Mouse (Mus musculus): Measurements from ENCODE around the gene Eya4. TPM values are rescaled to one million over a fixed set of nuclear protein-coding genes. Genes with fewer than 3 reads are reported as not detected.

Gene Eya4
- polyA plus RNA-seq, 1 experiment from 2014 or later = 1.7 TPM

DNA sequence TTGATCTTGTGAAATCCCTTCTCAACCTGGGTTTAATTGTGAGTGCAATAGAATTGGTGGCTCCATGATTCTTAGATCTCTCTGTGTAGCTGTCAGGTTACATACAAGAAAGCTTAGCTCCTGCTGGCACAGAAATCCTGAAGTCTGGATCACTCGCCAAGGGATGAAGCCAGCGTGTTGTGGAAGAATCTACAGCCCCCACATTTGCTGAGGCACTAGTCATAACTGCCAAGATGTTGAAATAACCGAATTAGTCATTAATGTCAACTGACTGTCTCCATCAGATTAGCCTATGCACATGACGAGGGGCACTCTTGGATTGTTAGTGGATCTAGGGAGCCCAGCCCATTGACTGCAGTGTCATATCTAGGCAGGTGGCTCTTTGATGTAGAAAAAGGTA lies 146.7 kb downstream of the Eya4 start:
- 67% methylated on average over 4 of the region's 4 CpGs for WGBS
- DNase-seq (ENCODE audit: low spot score, missing footprints) (no peak), ATAC-seq (ENCODE audit: low FRiP score) (no peak)
- Histone ChIP-seq H3K4me1 (ENCODE audit: control insufficient read depth, insufficient read depth, low read length) (no peaks in the 10 kb centered on the region), H3K9ac (ENCODE audit: low read length) (no peak overlapping the region), H3K36me3 (ENCODE audit: control insufficient read depth, insufficient read depth, low read length) (no peaks in the 10 kb centered on the region), H3K4me3 (ENCODE audit: low read depth, low read length) (no peak overlapping the region), H3K4me2 (no peak overlapping the region), H3K27me3 (ENCODE audit: control insufficient read depth, insufficient read depth, low read length) (no peaks in the 10 kb centered on the region), H3K27ac (ENCODE audit: low read depth, low read length) (no peak overlapping the region), H3K9me3 (ENCODE audit: control insufficient read depth, low read length) (no peaks in the 10 kb centered on the region)

DNA sequence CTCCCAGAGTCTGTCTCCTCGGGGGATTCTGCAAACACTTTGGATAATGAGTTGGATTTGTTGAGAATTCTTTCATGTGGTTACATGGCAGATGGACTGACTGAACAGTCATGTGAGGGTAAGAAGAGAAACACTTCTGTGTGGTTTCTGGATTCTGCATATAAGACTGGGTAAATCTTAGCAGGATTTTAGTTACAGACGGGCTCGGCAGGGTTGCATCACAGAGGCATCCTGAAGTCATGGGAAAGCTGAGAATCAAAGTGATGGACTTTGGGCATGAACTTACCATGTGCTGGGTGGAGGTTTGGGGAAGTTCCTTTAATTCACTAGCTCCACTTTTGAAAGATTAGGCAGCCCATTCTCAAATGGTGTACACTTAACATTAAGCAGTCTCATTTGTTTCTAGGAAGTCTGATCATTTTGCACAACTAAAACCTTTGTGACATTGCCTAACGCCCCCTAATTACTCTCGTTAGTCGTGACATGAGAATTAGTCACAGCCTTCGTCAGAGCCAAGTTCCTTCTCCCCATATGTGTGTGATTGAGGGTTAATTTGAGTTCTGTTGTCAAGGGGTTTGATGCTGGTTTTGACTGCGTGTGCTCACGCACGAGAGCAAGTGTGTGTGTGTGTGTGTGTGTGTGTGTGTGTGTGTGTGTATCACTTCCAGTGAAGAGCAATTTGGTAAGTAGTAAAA lies 147.3 kb downstream of the Eya4 start:
- no peaks in the 10 kb centered on the region for H3K4me1 ChIP-seq (ENCODE audit: control insufficient read depth, insufficient read depth, low read length)
- H3K27me3 ChIP-seq (ENCODE audit: control insufficient read depth, insufficient read depth, low read length) = no peaks in the 10 kb centered on the region
- H3K36me3 ChIP-seq (ENCODE audit: control insufficient read depth, insufficient read depth, low read length) = no peaks in the 10 kb centered on the region
- DNase-seq (ENCODE audit: low spot score, missing footprints) (no peak), ATAC-seq (ENCODE audit: low FRiP score) (no peak)
- 81% methylated on average over 10 of the region's 10 CpGs for WGBS
- H3K9ac ChIP-seq (ENCODE audit: low read length) = no peak overlapping the region
- H3K4me3 ChIP-seq (ENCODE audit: low read depth, low read length) = no peak overlapping the region
- no peak overlapping the region for H3K4me2 ChIP-seq
- no peak overlapping the region for H3K27ac ChIP-seq (ENCODE audit: low read depth, low read length)
- H3K9me3 ChIP-seq (ENCODE audit: control insufficient read depth, low read length) = no peaks in the 10 kb centered on the region

GRCm38 (mm10) chr10:23202591-23202990 lies 148.0 kb downstream of the Eya4 start:
- no peak overlapping the region for H3K9ac ChIP-seq (ENCODE audit: low read length)
- H3K9me3 ChIP-seq (ENCODE audit: control insufficient read depth, low read length) = no peaks in the 10 kb centered on the region
- DNase-seq (ENCODE audit: low spot score, missing footprints) (no peak), ATAC-seq (ENCODE audit: low FRiP score) (no peak)
- no peak overlapping the region for H3K4me2 ChIP-seq
- WGBS = 94% methylated on average over 4 of the region's 4 CpGs
- no peak overlapping the region for H3K4me3 ChIP-seq (ENCODE audit: low read depth, low read length)
- no peak overlapping the region for H3K27ac ChIP-seq (ENCODE audit: low read depth, low read length)
- H3K36me3 ChIP-seq (ENCODE audit: control insufficient read depth, insufficient read depth, low read length) = no peaks in the 10 kb centered on the region
- no peaks in the 10 kb centered on the region for H3K27me3 ChIP-seq (ENCODE audit: control insufficient read depth, insufficient read depth, low read length)
- no peaks in the 10 kb centered on the region for H3K4me1 ChIP-seq (ENCODE audit: control insufficient read depth, insufficient read depth, low read length)

- no peak overlapping the region for H3K27ac ChIP-seq (ENCODE audit: low read depth, low read length)
- DNase-seq (ENCODE audit: low spot score, missing footprints) (no peak), ATAC-seq (ENCODE audit: low FRiP score) (no peak)
- WGBS = 84% methylated on average over 5 of the region's 5 CpGs
- H3K9ac ChIP-seq (ENCODE audit: low read length) = no peak overlapping the region
- H3K27me3 ChIP-seq (ENCODE audit: control insufficient read depth, insufficient read depth, low read length) = no peaks in the 10 kb centered on the region
- no peaks in the 10 kb centered on the region for H3K36me3 ChIP-seq (ENCODE audit: control insufficient read depth, insufficient read depth, low read length)
- H3K4me3 ChIP-seq (ENCODE audit: low read depth, low read length) = no peak overlapping the region
- no peak overlapping the region for H3K4me2 ChIP-seq
- no peaks in the 10 kb centered on the region for H3K9me3 ChIP-seq (ENCODE audit: control insufficient read depth, low read length)
- H3K4me1 ChIP-seq (ENCODE audit: control insufficient read depth, insufficient read depth, low read length) = peaks cover 2% of the 10 kb centered on the region; the same call in 1 of the 2 replicates
Observed at GRCm38 (mm10) chr10:23198251-23198650, 152.3 kb downstream of the Eya4 start.

DNA sequence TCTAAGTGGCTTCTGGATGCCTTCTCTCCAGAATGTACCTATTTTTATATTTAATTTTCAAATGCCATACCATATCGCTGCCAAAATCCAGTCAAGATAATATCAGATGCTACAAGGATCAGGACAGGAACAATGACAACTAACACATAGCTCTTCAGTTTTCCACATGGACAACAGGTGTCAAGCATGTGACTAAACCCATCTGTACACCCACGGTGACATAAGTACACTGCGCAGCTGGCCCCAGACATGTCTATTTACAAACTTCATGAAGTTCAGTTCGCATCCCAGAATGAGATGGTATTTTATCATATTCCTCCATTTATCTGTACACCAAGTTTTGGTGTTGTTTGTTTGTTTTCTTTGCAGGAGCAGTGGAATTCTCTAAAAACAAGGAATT lies 154.2 kb downstream of the Eya4 start:
- Histone ChIP-seq H3K4me1 (ENCODE audit: control insufficient read depth, insufficient read depth, low read length) (peaks cover 2% of the 10 kb centered on the region; the same call in 1 of the 2 replicates), H3K4me3 (ENCODE audit: low read depth, low read length) (no peak overlapping the region), H3K27ac (ENCODE audit: low read depth, low read length) (no peak overlapping the region), H3K27me3 (ENCODE audit: control insufficient read depth, insufficient read depth, low read length) (no peaks in the 10 kb centered on the region), H3K36me3 (ENCODE audit: control insufficient read depth, insufficient read depth, low read length) (no peaks in the 10 kb centered on the region), H3K9ac (ENCODE audit: low read length) (no peak overlapping the region), H3K4me2 (no peak overlapping the region), H3K9me3 (ENCODE audit: control insufficient read depth, low read length) (no peaks in the 10 kb centered on the region)
- 95% methylated on average over 4 of the region's 4 CpGs for WGBS
- ATAC-seq (ENCODE audit: low FRiP score) = no peak
- no peak for DNase-seq (ENCODE audit: low spot score, missing footprints)

DNA sequence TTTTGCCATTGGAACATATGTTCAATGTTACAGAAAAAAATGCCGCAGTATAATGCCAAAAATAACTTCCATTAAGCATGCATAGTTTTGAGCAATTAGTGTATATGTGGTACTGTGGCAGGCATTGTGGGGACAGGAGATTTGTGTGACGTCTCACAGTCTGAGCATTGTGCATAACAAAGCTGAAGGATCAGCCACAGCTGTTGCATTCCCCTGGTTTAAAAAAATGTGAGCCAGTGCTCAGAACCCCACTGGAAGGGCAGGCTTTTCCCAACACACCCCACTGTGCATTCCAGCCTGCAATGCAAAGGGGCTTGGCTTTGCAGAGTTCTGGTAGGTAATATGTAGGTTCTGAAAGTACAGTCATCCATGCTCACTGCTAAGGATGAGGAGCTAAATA lies 155.2 kb downstream of the Eya4 start:
- Histone ChIP-seq H3K9ac (ENCODE audit: low read length) (no peak overlapping the region), H3K27me3 (ENCODE audit: control insufficient read depth, insufficient read depth, low read length) (no peaks in the 10 kb centered on the region), H3K36me3 (ENCODE audit: control insufficient read depth, insufficient read depth, low read length) (no peaks in the 10 kb centered on the region), H3K4me2 (no peak overlapping the region), H3K27ac (ENCODE audit: low read depth, low read length) (no peak overlapping the region), H3K9me3 (ENCODE audit: control insufficient read depth, low read length) (no peaks in the 10 kb centered on the region), H3K4me3 (ENCODE audit: low read depth, low read length) (no peak overlapping the region), H3K4me1 (ENCODE audit: control insufficient read depth, insufficient read depth, low read length) (peaks cover 2% of the 10 kb centered on the region; the same call in 1 of the 2 replicates)
- 50% methylated on average over 2 of the region's 2 CpGs for WGBS
- no peak for DNase-seq (ENCODE audit: low spot score, missing footprints)
- peak; percentile 55; the same call in 1 of the 2 replicates for ATAC-seq (ENCODE audit: low FRiP score)

DNA sequence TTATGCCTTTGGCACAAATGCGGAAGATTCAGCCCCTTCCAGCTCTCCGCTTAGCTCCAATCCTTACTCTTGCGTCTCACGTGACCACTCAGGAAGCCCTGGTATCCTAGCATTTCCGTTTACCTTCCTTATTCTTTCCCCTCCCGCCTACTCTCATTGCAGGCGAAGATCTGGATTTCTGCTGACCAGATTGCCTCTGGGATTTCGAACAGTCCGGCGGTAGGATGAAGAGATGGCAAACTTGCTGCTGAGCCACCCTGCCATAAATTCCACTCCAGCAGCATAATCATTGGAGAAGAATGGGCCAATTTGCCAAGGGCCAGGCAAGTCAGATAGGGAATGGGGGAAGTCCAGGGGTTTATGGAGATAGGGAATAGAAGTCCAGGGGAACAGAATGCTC lies 160.8 kb downstream of the Eya4 start:
- Histone ChIP-seq H3K27me3 (ENCODE audit: control insufficient read depth, insufficient read depth, low read length) (no peaks in the 10 kb centered on the region), H3K36me3 (ENCODE audit: control insufficient read depth, insufficient read depth, low read length) (no peaks in the 10 kb centered on the region), H3K4me3 (ENCODE audit: low read depth, low read length) (no peak overlapping the region), H3K9ac (ENCODE audit: low read length) (no peak overlapping the region), H3K4me1 (ENCODE audit: control insufficient read depth, insufficient read depth, low read length) (no peaks in the 10 kb centered on the region), H3K9me3 (ENCODE audit: control insufficient read depth, low read length) (no peaks in the 10 kb centered on the region), H3K27ac (ENCODE audit: low read depth, low read length) (no peak overlapping the region), H3K4me2 (no peak overlapping the region)
- no peak for DNase-seq (ENCODE audit: low spot score, missing footprints)
- 91% methylated on average over 10 of the region's 10 CpGs for WGBS
- no peak for ATAC-seq (ENCODE audit: low FRiP score)

- Histone ChIP-seq H3K27me3 (ENCODE audit: control insufficient read depth, insufficient read depth, low read length) (no peaks in the 10 kb centered on the region), H3K4me3 (ENCODE audit: low read depth, low read length) (no peak overlapping the region), H3K9me3 (ENCODE audit: control insufficient read depth, low read length) (no peaks in the 10 kb centered on the region), H3K36me3 (ENCODE audit: control insufficient read depth, insufficient read depth, low read length) (no peaks in the 10 kb centered on the region), H3K9ac (ENCODE audit: low read length) (no peak overlapping the region), H3K4me2 (no peak overlapping the region), H3K4me1 (ENCODE audit: control insufficient read depth, insufficient read depth, low read length) (no peaks in the 10 kb centered on the region), H3K27ac (ENCODE audit: low read depth, low read length) (no peak overlapping the region)
- WGBS = 92% methylated on average over 6 of the region's 6 CpGs
- ATAC-seq (ENCODE audit: low FRiP score) (no peak), DNase-seq (ENCODE audit: low spot score, missing footprints) (no peak)
Observed at GRCm38 (mm10) chr10:23185391-23185790, 165.2 kb downstream of the Eya4 start.

DNA sequence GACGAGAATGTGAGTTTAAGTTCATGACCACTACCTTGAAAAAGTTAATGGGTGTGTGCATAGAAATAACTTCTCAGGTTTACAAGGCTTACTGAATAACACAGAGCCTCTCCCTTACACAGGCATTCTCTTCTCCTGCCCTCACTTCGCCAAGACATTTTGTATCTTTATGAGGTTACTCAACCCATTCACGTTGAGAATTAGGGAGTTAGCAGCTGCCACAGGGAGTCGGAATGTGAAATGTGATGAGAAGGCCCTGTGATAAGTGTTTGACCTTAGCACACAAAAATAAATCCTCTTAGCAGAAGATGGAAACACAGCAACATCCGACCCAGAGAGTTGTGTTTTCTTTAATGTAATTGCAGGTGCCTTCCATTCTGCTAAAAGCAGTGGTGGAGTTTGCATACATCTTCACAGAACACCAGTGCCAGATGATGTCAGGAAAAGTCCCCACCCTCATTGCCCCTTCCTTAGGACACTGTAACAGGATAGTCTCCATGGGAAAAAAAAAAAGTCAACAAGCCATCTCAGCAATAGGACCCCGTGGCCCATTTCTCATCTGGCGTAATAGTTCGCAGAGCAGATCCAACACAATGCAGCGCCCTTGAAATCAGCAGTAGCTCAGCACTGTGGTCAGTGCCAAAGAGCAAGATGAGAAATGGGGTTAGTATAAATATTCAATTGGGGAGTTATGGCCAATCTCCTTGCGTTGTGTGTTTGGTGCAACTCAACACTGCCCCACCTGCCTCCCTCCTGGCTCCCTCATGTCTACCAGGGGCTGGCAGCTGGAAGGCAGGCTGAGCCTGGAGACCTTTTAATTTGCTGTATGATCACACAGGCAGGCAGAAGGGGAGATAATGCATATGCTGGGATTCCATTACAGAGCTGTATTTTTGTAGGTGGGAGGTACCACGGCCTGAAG lies 168.8 kb downstream of the Eya4 start:
- Histone ChIP-seq H3K4me2 (no peak overlapping the region), H3K36me3 (ENCODE audit: control insufficient read depth, insufficient read depth, low read length) (no peaks in the 10 kb centered on the region), H3K27ac (ENCODE audit: low read depth, low read length) (no peak overlapping the region), H3K4me1 (ENCODE audit: control insufficient read depth, insufficient read depth, low read length) (no peaks in the 10 kb centered on the region), H3K9ac (ENCODE audit: low read length) (no peak overlapping the region), H3K27me3 (ENCODE audit: control insufficient read depth, insufficient read depth, low read length) (no peaks in the 10 kb centered on the region), H3K4me3 (ENCODE audit: low read depth, low read length) (no peak overlapping the region), H3K9me3 (ENCODE audit: control insufficient read depth, low read length) (no peaks in the 10 kb centered on the region)
- ATAC-seq (ENCODE audit: low FRiP score) (no peak), DNase-seq (ENCODE audit: low spot score, missing footprints) (no peak)
- 89% methylated on average over 11 of the region's 11 CpGs for WGBS
